Mouse (Mus musculus): ENCODE measurements around the gene BC034090.
"Not testable (repeated sequence)": the region's sequence is repeated elsewhere in the genome, so short reads cannot be mapped to it uniquely, and the experiment has no call there.

Gene BC034090

DNA sequence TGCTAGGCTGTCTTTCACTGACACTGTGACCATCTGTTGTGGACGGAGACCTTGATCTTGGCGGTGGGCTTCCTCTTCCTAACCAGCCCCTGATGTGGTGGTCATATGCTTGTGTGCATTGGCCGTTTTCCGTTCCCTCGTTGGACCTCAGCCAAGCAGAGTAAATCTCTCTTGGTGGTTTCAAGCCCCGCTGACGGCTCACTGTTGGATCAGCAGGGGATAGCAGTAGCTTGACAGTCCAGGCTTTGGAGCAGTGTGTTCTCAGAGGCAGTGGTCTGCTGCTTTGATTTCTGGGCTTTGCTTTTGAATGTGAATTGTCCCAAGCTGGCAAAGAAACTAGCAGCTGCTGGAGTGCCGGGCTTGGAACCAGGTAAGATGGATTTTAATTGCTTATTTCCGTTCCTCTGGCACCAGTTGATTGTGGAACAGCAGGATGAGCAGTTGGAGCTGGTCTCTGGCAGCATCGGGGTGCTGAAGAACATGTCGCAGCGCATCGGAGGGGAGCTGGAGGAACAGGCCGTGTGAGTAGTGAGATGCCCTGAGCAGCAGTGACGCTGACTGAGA lies 51.4 kb downstream of the BC034090 start:
- in situ Hi-C loops (cut with MboI), result no loop called here

DNA sequence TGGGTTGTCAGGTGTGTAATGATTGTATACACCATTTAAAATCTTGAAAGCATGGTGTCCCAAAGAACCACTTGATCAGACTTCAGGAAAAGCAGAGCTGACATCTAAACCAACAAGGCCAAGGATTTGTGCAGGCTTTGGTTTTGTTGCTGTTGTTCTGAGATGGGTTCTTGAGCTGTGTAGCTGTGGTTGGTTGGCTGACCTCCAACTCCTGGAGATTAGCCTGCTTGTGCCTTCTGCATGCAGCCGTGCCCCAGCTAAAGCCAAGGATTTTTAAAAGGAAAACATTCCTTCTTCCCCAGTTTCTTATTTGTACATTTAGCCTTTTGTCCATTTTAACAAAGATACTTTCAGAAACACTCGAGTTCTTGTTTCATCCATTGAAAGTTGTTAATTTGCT lies 52.6 kb downstream of the BC034090 start:
- in situ Hi-C loops (cut with MboI), result no loop called here

DNA sequence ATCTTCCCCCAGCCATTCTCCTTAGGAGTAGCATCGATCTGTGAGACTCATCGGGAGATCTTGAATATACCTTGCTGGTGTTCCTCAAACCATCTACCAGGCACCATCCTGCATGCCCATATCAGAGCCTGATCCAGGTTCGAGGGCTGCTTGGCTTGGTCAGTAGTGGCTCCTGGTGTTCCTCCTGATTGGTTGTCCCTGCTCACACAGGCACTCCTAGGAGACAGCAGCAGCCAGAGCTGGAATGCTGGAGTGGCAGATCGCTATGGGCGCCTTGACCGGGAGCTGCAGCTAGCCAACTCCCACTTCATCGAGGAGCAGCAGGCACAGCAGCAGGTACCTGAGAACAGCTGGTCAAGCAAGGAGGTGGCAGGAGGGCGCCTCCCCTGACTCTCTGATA lies 53.0 kb downstream of the BC034090 start:
- in situ Hi-C loops (cut with MboI), result no loop called here

DNA sequence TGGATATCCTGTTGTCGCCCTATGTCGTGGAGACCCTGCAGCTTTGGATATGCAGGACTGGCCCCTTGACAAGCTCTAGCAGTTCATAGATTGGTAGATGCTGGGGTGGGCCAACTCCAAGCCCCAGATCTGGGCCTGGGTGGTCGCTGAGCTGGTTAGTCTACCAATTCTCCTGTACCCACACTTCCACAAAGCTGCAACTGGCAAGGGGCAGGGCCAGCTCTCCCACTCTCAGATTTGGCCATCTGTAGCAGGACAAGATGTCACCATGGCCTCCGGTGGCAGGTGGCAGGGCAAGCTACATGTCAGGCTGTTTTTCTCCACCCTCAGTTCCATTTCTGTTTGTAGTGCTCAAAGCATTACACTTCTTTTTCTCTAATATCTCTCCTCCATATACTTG lies 55.6 kb downstream of the BC034090 start:
- in situ Hi-C loops (cut with MboI), result no loop called here

DNA sequence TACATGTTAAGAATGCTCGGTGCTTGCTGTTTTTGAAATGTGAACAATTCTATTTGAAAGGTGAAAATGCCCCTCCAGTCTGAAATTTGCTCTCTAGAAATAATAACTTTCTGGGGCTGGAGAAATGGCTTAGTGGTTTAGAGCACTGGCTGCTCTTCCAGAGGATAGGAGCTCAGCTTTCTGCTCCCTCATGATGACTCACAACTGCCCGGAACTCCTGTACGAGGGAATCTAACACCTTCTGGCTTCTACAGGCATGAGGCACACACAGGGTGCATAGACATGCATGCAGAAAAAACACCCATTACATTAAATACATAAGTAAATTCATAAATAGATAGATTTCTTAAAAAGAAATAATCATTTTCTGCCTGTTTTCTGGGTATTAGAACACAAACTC lies 60.1 kb downstream of the BC034090 start:
- in situ Hi-C loops (cut with MboI), result no loop called here

DNA sequence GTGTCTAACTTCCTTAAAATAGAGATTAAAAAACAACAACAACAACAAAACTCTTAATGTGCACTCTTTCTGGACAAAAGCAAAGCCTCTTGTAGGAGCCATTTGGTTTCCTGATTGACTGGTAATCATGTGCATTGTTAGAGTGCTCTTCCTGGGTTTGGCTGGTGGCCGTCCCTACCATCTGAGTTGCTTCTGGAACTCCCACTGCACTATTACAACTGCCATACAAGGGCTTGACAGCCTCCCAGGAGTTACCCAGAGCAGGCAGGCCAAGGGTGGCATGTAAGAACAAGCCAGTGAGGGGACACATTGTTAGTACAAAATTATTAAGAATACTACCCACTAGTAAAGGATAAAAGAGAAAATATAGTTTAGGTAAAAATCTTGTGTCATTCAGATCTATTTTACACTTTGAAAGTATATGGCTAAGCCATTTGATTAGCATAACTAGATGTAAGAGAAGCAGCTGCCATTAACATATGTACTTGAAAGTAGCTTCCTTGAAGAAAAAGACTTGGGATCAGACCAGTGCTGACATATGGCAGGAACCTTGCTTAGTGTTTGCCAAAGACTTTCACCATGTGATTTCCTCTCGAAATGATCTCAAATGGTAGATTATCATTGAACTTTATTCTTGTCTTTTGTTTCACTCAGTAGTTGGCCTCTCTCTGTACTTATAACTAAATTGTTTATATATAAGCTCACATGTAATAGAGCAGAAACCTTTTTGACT lies 65.9 kb downstream of the BC034090 start:
- in situ Hi-C loops (cut with MboI), result no loop called here

DNA sequence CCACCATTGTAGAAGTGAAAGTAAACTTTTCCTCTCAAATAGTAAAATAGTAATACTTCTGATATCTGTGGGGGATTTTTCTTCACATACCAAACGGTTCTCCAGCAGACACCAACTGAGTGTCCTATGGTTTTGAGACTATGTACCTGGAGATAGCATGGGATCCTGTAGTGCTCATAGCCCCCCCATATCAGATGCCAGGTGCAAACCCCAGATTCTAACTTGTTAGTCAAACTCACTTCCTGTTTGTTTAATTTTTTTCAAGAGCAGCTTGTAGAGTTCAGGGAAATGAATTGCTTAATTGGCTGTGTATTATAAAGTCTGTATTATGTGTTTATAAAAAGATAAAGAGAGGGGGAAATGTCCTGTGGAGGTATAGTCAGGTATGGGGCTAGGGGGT lies 69.8 kb downstream of the BC034090 start:
- in situ Hi-C loops (cut with MboI), result no loop called here

DNA sequence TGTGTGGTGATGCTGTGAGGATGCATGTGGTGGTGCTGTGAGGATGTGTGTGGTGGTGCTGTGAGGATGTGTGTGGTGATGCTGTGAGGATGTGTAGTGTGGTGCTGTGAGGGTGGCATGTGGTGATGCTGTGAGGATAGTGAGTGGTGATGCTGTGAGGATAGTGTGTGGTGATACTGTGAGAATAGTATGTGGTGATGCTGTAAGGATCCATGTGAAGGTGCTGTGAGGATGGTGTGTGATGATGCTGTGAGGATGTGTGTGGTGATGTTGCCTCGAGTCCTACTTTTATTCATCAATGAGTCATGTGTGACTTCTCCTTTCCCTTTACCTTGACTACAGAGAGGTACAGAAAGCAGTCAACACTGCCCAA lies 70.6 kb downstream of the BC034090 start:
- in situ Hi-C loops (cut with MboI), result not testable (repeated sequence)

DNA sequence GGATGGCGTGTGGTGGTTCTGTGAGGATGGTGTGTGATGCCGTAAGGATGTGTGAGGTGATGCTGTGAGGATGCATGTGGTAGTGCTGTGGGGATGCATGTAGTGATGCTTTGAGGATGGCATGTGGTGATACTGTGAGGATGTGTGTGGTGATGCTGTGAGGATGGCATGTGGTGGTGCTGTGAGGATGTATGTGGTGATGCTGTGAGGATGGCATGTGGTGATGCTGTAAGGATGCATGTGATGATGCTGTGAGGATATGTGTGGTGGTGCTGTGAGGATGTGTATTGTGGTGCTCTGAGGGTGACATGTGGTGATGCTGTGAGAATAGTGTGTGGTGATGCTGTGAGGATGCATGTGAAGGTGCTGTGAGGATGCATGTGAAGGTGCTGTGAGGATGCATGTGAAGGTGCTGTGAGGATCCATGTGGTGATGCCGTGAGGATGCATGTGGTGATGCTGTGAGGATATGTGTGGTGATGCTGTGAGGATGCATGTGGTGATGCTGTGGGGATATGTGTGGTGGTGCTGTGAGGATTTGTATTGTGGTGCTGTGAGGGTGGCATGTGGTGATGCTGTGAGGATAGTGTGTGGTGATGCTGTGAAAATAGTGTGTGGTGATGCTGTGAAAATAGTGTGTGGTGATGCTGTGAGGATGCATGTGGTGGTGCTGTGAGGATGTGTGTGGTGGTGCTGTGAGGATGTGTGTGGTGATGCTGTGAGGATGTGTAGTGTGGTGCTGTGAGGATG lies 71.2 kb downstream of the BC034090 start:
- in situ Hi-C loops (cut with MboI), result no loop called here

DNA sequence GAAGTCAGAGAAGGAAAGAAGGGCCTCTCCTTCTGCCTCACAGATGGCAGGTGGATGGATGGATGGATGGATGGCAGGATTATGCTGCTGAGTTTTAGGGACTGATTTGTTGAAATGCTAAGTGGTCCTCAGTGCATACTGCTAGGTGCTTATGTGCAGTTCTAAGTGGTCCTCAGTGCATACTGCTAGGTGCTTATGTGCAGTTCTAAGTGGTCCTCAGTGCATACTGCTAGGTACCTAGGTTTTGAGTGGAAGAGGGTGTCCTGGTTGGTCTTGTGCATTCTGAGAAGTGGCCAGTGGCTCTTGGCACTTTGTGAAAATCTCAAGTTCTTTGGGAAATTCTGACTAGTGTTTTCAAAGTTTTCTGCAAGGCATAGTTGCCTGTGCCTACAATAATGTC lies 74.3 kb downstream of the BC034090 start:
- in situ Hi-C loops (cut with MboI), result no loop called here

DNA sequence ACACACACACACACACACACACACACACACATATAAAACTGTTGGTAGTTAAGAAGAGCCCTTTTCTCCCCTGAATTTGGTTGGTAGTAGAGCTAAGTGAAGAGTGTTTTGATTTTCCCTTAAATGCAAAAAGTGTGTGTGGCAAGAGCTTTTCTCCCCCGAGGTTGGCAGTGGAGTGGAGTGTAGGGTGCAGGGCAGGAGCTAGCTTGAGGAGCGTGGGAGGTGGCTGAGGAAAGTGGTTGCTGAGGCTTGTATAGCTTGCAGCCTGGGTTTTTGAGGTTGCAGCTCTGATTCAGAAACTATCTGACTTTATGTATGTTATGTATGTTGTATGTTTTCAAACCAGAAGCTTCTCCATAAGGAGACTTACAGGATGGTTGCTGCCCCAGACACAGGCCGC lies 76.8 kb downstream of the BC034090 start:
- in situ Hi-C loops (cut with MboI), result no loop called here

Measured in mature B cell (primary cell).